Mouse (Mus musculus) MEL (cell line): Measurements from ENCODE around the gene Vps4b. TPM values are rescaled to one million over a fixed set of nuclear protein-coding genes. Genes with fewer than 3 reads are reported as not detected.

Source experiments
- DNase-seq: peaks from one replicate; pipeline ENCODE4 v3.0.0; 2011; ENCODE audit warnings: low read depth, low spot score
- H3K27ac ChIP-seq: 2 replicates; pipeline ENCODE4 v1.5.1; 2012; ENCODE audit warnings: low read depth, mild to moderate bottlenecking, control low read depth, low read length, moderate library complexity; ENCODE audit not compliant: control insufficient read depth
- H3K27me3 ChIP-seq, 2 experiments: fragments of 150-350 bp in 1 of 2; sonication (generic) in 1 of 2; 2 replicates each; pipeline ENCODE4 v1.6.1; 2012; ENCODE audit warnings: low read length in 2 of 2, mild to moderate bottlenecking in 2 of 2, improper control_type of control experiment in 1 of 2, moderate library complexity in 1 of 2; ENCODE audit not compliant: insufficient read depth in 2 of 2, control insufficient read depth in 1 of 2
- H3K36me3 ChIP-seq, 2 experiments: 2 replicates each; pipeline ENCODE4 v1.6.1; 2012 to 2014; ENCODE audit warnings: low read length in 2 of 2, improper control_type of control experiment in 1 of 2, inconsistent platforms in 1 of 2, mild to moderate bottlenecking in 1 of 2; ENCODE audit not compliant: insufficient read depth in 2 of 2, control insufficient read depth in 1 of 2
- H3K4me1 ChIP-seq, 2 experiments: fragments of 150-350 bp in 1 of 2; sonication (generic) in 1 of 2; 2 replicates each; pipeline ENCODE4 v1.6.1; 2012; ENCODE audit warnings: low read length in 2 of 2, improper control_type of control experiment in 1 of 2, mild to moderate bottlenecking in 1 of 2; ENCODE audit not compliant: insufficient read depth in 2 of 2, control insufficient read depth in 1 of 2
- H3K4me3 ChIP-seq, 2 experiments: fragments of 150-350 bp in 1 of 2; sonication (generic) in 1 of 2; 2 replicates each; pipeline ENCODE4 v1.5.1; 2012; ENCODE audit warnings: low read depth in 2 of 2, low read length in 2 of 2, mild to moderate bottlenecking in 2 of 2, moderate library complexity in 2 of 2, control low read depth in 1 of 2, improper control_type of control experiment in 1 of 2; ENCODE audit not compliant: control insufficient read depth in 1 of 2, insufficient read depth in 1 of 2
- H3K79me2 ChIP-seq: 2 replicates; pipeline ENCODE4 v1.6.1; 2012; ENCODE audit warnings: mild to moderate bottlenecking, low read length, moderate library complexity; ENCODE audit not compliant: control insufficient read depth, poor library complexity, insufficient read depth
- H3K9ac ChIP-seq: 2 replicates; pipeline ENCODE4 v1.6.1; 2012; ENCODE audit warnings: low read depth, mild to moderate bottlenecking, control low read depth, low read length, moderate library complexity; ENCODE audit not compliant: control insufficient read depth, poor library complexity, severe bottlenecking
- H3K9me3 ChIP-seq: fragments of 150-350 bp; sonication (generic); replicated peaks from 2 replicates; pipeline ENCODE4 v1.6.1; 2012; ENCODE audit warnings: mild to moderate bottlenecking, low read length, improper control_type of control experiment, moderate library complexity; ENCODE audit not compliant: insufficient read depth
- BHLHE40 ChIP-seq: IDR thresholded peaks from 2 replicates; pipeline ENCODE4 v1.6.1; 2012; ENCODE audit warnings: low read depth, mild to moderate bottlenecking, inconsistent platforms, low read length, improper control_type of control experiment, borderline replicate concordance
- CHD1 ChIP-seq: IDR thresholded peaks from 2 replicates; pipeline ENCODE4 v1.6.1; 2012; ENCODE audit warnings: low read depth, mild to moderate bottlenecking, inconsistent platforms, low read length, improper control_type of control experiment
- CHD2 ChIP-seq: IDR thresholded peaks from 2 replicates; pipeline ENCODE4 v1.6.1; 2011; ENCODE audit warnings: low read length, improper control_type of control experiment
- CTCF ChIP-seq, 3 experiments: IDR thresholded peaks in 2 of 3; conservative IDR thresholded peaks in 1 of 3; 2 replicates each; pipeline ENCODE4 v1.5.1; 2011 to 2012; ENCODE audit warnings: low read length in 3 of 3, low read depth in 2 of 3, mild to moderate bottlenecking in 2 of 3, improper control_type of control experiment in 1 of 3, inconsistent platforms in 1 of 3, mixed read lengths in 1 of 3, moderate library complexity in 1 of 3; ENCODE audit not compliant: control insufficient read depth in 1 of 3, insufficient read depth in 1 of 3, poor library complexity in 1 of 3, severe bottlenecking in 1 of 3
- E2F4 ChIP-seq: IDR thresholded peaks from 2 replicates; pipeline ENCODE4 v1.6.1; 2011; ENCODE audit warnings: low read depth, low read length, improper control_type of control experiment, borderline replicate concordance
- ELF1 ChIP-seq: IDR thresholded peaks from 2 replicates; pipeline ENCODE4 v1.6.1; 2014; ENCODE audit warnings: low read depth, mild to moderate bottlenecking, inconsistent platforms, low read length, improper control_type of control experiment, moderate library complexity
- EP300 ChIP-seq, 2 experiments: IDR thresholded peaks; 2 replicates each; pipeline ENCODE4 v1.6.1; 2011; ENCODE audit warnings: improper control_type of control experiment in 2 of 2, low read length in 2 of 2, low read depth in 1 of 2, mild to moderate bottlenecking in 1 of 2
- ETS1 ChIP-seq: IDR thresholded peaks from 2 replicates; pipeline ENCODE4 v1.6.1; 2012; ENCODE audit warnings: low read depth, mild to moderate bottlenecking, inconsistent platforms, low read length, improper control_type of control experiment, moderate library complexity
- GABPA ChIP-seq: IDR thresholded peaks from 2 replicates; pipeline ENCODE4 v1.6.1; 2012; ENCODE audit warnings: low read depth, mild to moderate bottlenecking, inconsistent platforms, low read length, improper control_type of control experiment, moderate library complexity
- GATA1 ChIP-seq: IDR thresholded peaks from 2 replicates; pipeline ENCODE4 v1.6.1; 2011; ENCODE audit warnings: low read depth, low read length, improper control_type of control experiment
- HCFC1 ChIP-seq: IDR thresholded peaks from 2 replicates; pipeline ENCODE4 v1.6.1; 2012; ENCODE audit warnings: low read depth, mild to moderate bottlenecking, inconsistent platforms, low read length, improper control_type of control experiment, moderate library complexity
- JUND ChIP-seq: IDR thresholded peaks from 2 replicates; pipeline ENCODE4 v1.6.1; 2011; ENCODE audit warnings: low read depth, mild to moderate bottlenecking, improper control_type of control experiment, low read length
- KAT2A ChIP-seq: conservative IDR thresholded peaks from 2 replicates; pipeline ENCODE4 v1.6.1; 2012; ENCODE audit warnings: low read depth, low read length, improper control_type of control experiment, inconsistent platforms
- MAFK ChIP-seq: IDR thresholded peaks from 2 replicates; pipeline ENCODE4 v1.6.1; 2011; ENCODE audit warnings: low read depth, mild to moderate bottlenecking, low read length, improper control_type of control experiment, borderline replicate concordance
- MAX ChIP-seq: IDR thresholded peaks from 2 replicates; pipeline ENCODE4 v1.6.1; 2011; ENCODE audit warnings: low read length, improper control_type of control experiment
- MAZ ChIP-seq: IDR thresholded peaks from 2 replicates; pipeline ENCODE4 v1.6.1; 2012; ENCODE audit warnings: low read depth, mild to moderate bottlenecking, inconsistent platforms, low read length, improper control_type of control experiment
- MEF2A ChIP-seq: IDR thresholded peaks from 2 replicates; pipeline ENCODE4 v1.6.1; 2014; ENCODE audit warnings: low read depth, mild to moderate bottlenecking, inconsistent platforms, low read length, improper control_type of control experiment; ENCODE audit not compliant: poor library complexity, insufficient replicate concordance, severe bottlenecking; ENCODE audit errors: extremely low read depth
- MXI1 ChIP-seq: IDR thresholded peaks from 2 replicates; pipeline ENCODE4 v1.6.1; 2011; ENCODE audit warnings: mild to moderate bottlenecking, low read depth, low read length, improper control_type of control experiment
- MYC ChIP-seq: IDR thresholded peaks from 2 replicates; pipeline ENCODE4 v1.6.1; 2011; ENCODE audit warnings: low read depth, mild to moderate bottlenecking, low read length, improper control_type of control experiment, moderate library complexity
- NELFE ChIP-seq: IDR thresholded peaks from 2 replicates; pipeline ENCODE4 v1.6.1; 2011; ENCODE audit warnings: low read depth, low read length, improper control_type of control experiment
- POLR2A ChIP-seq, 2 experiments: IDR thresholded peaks; 2 replicates each; pipeline ENCODE4 v1.6.1; 2011 to 2012; ENCODE audit warnings: low read length in 2 of 2, mild to moderate bottlenecking in 2 of 2, control low read depth in 1 of 2, improper control_type of control experiment in 1 of 2, low read depth in 1 of 2, moderate library complexity in 1 of 2; ENCODE audit not compliant: control insufficient read depth in 1 of 2, insufficient read depth in 1 of 2, poor library complexity in 1 of 2
- POLR2AphosphoS2 ChIP-seq: IDR thresholded peaks from 2 replicates; pipeline ENCODE4 v1.6.1; 2011; ENCODE audit warnings: low read length, improper control_type of control experiment
- POLR2AphosphoS5 ChIP-seq: IDR thresholded peaks from 2 replicates; pipeline ENCODE4 v1.6.1; 2012; ENCODE audit warnings: low read depth, borderline replicate concordance, mild to moderate bottlenecking, inconsistent platforms, low read length, moderate library complexity, mixed read lengths
- RAD21 ChIP-seq: IDR thresholded peaks from 2 replicates; pipeline ENCODE4 v1.6.1; 2011; ENCODE audit warnings: mild to moderate bottlenecking, low read depth, low read length, improper control_type of control experiment
- RCOR1 ChIP-seq: IDR thresholded peaks from 2 replicates; pipeline ENCODE4 v1.6.1; 2012; ENCODE audit warnings: low read depth, mild to moderate bottlenecking, inconsistent platforms, low read length, improper control_type of control experiment
- SIN3A ChIP-seq: IDR thresholded peaks from 2 replicates; pipeline ENCODE4 v1.6.1; 2012; ENCODE audit warnings: low read length, improper control_type of control experiment, inconsistent platforms
- SMC3 ChIP-seq: IDR thresholded peaks from 2 replicates; pipeline ENCODE4 v1.6.1; 2011; ENCODE audit warnings: low read depth, low read length, improper control_type of control experiment
- TAL1 ChIP-seq: IDR thresholded peaks from 2 replicates; pipeline ENCODE4 v1.6.1; 2012; ENCODE audit warnings: mild to moderate bottlenecking, inconsistent platforms, low read length, moderate library complexity, mixed read lengths
- TBP ChIP-seq: IDR thresholded peaks from 2 replicates; pipeline ENCODE4 v1.8.0; 2011; ENCODE audit warnings: low read depth, low read length, improper control_type of control experiment
- TCF12 ChIP-seq: IDR thresholded peaks from 2 replicates; pipeline ENCODE4 v1.6.1; 2014; ENCODE audit warnings: low read depth, mild to moderate bottlenecking, inconsistent platforms, low read length, improper control_type of control experiment, moderate library complexity
- UBTF ChIP-seq: IDR thresholded peaks from 2 replicates; pipeline ENCODE4 v1.6.1; 2012; ENCODE audit warnings: low read depth, mild to moderate bottlenecking, inconsistent platforms, low read length, improper control_type of control experiment, moderate library complexity, borderline replicate concordance; ENCODE audit not compliant: insufficient read depth
- USF1 ChIP-seq: IDR thresholded peaks from 2 replicates; pipeline ENCODE4 v1.6.1; 2014; ENCODE audit warnings: low read depth, mild to moderate bottlenecking, inconsistent platforms, low read length, improper control_type of control experiment, moderate library complexity
- USF2 ChIP-seq, 2 experiments: IDR thresholded peaks; 2 replicates each; pipeline ENCODE4 v1.6.1; 2011 to 2012; ENCODE audit warnings: improper control_type of control experiment in 2 of 2, low read length in 2 of 2, borderline replicate concordance in 1 of 2, inconsistent platforms in 1 of 2, low read depth in 1 of 2, mild to moderate bottlenecking in 1 of 2; ENCODE audit not compliant: insufficient read depth in 1 of 2
- ZC3H11A ChIP-seq: IDR thresholded peaks from 2 replicates; pipeline ENCODE4 v1.6.1; 2012; ENCODE audit warnings: low read depth, mild to moderate bottlenecking, inconsistent platforms, low read length, improper control_type of control experiment
- ZKSCAN1 ChIP-seq: IDR thresholded peaks from 2 replicates; pipeline ENCODE4 v1.6.1; 2012; ENCODE audit warnings: low read depth, mild to moderate bottlenecking, inconsistent platforms, low read length, improper control_type of control experiment, moderate library complexity
- ZMIZ1 ChIP-seq: IDR thresholded peaks from 2 replicates; pipeline ENCODE4 v1.6.1; 2012; ENCODE audit warnings: low read depth, mild to moderate bottlenecking, inconsistent platforms, low read length, improper control_type of control experiment, moderate library complexity
- ZNF384 ChIP-seq: IDR thresholded peaks from 2 replicates; pipeline ENCODE4 v1.6.1; 2012; ENCODE audit warnings: low read depth, mild to moderate bottlenecking, inconsistent platforms, low read length, improper control_type of control experiment
- polyA plus RNA-seq, 2 experiments: library from polyadenylated mRNA; stranded (reverse) in 1 of 2; unstranded in 1 of 2; fragments of >175 nt in 1 of 2; fragments of >200 nt in 1 of 2; gene quantifications; 2 replicates each; pipeline versions ENCODE4 v1.2.1 to v1.2.4; 2012; ENCODE audit warnings: low replicate concordance in 2 of 2, low read depth in 1 of 2; ENCODE audit not compliant: insufficient read length in 2 of 2, insufficient read depth in 1 of 2, missing spikeins in 1 of 2
- total RNA-seq: library from RNA; depleted of rRNA; stranded (reverse); fragments of 300-350 nt; gene quantifications from 2 replicates; pipeline ENCODE4 v1.2.3, GENCODE M21; 2012; rRNA removed

Vps4b gene
- 65.3 and 80.4 TPM in 2 replicates for total RNA-seq
- 10 to 100 TPM; 43.9 to 91.1 TPM for polyA plus RNA-seq

- peaks cover 39% of the 10 kb centered on the region for H3K79me2 ChIP-seq
- peak within 1 kb of the TSS; percentile 99 for H3K9ac ChIP-seq
- H3K36me3 ChIP-seq = peaks cover 5 to 49% of the 10 kb centered on the region in 2 experiments
- peaks cover 17 to 20% of the 10 kb centered on the region in 2 experiments for H3K4me1 ChIP-seq
- no peaks in the 10 kb centered on the region for H3K27me3 ChIP-seq
- peak within 1 kb of the TSS; percentile 91 to 99 for H3K4me3 ChIP-seq
- peak within 1 kb of the TSS; percentile 86 for H3K27ac ChIP-seq
- H3K9me3 ChIP-seq = no peaks in the 10 kb centered on the region
- DNase-seq = peak; percentile 100
- TF ChIP-seq GATA1 = no peak; the same call in 1 of the 2 replicates
- no peak for TF ChIP-seq USF2 (IDR thresholded peaks at IDR 0.05; ENCODE audit: borderline replicate concordance in 1 of 2, insufficient read depth in 1 of 2, low read depth in 1 of 2, low read length in 2 of 2)
- peak; percentile 99 for TF ChIP-seq MXI1
- TF ChIP-seq CHD2 = peak; percentile 98
- TF ChIP-seq POLR2A (IDR thresholded peaks at IDR 0.05; ENCODE audit: control insufficient read depth in 1 of 2, insufficient read depth in 1 of 2, low read depth in 1 of 2, low read length in 2 of 2, poor library complexity in 1 of 2) = peak; percentile 87 to 98
- TF ChIP-seq HCFC1 = peak; percentile 97
- TF ChIP-seq RAD21 = no peak
- TF ChIP-seq SMC3 = no peak
- TF ChIP-seq TBP = peak; percentile 98
- no peak for TF ChIP-seq MAZ
- TF ChIP-seq GABPA = no peak
- TF ChIP-seq E2F4 = no peak
- TF ChIP-seq BHLHE40 = no peak
- TF ChIP-seq KAT2A = peak; percentile 90
- TF ChIP-seq UBTF = no peak
- peak; percentile 65; the same call in 1 of the 2 replicates for TF ChIP-seq ETS1
- TF ChIP-seq MYC = peak; percentile 100
- peak; percentile 98 for TF ChIP-seq SIN3A
- no peak for TF ChIP-seq CTCF (IDR thresholded peaks at IDR 0.05 in 2 of 3, conservative IDR thresholded peaks at IDR 0.05 in 1 of 3; ENCODE audit: control insufficient read depth in 1 of 3, insufficient read depth in 1 of 3, low read depth in 2 of 3, low read length in 3 of 3, poor library complexity in 1 of 3, severe bottlenecking in 1 of 3)
- peak; percentile 100 for TF ChIP-seq ELF1
- TF ChIP-seq ZMIZ1 = peak; percentile 97
- TF ChIP-seq ZKSCAN1 = no peak
- TF ChIP-seq POLR2AphosphoS2 = peak; percentile 99
- TF ChIP-seq TAL1 = no peak
- peak; percentile 87 for TF ChIP-seq TCF12
- peak; percentile 53 for TF ChIP-seq USF1
- no peak for TF ChIP-seq ZC3H11A
- no peak for TF ChIP-seq EP300 (IDR thresholded peaks at IDR 0.05; ENCODE audit: low read depth in 1 of 2, low read length in 2 of 2)
- peak; percentile 99 for TF ChIP-seq NELFE
- no peak for TF ChIP-seq RCOR1
- TF ChIP-seq CHD1 = no peak
- TF ChIP-seq MAFK = no peak
- TF ChIP-seq MEF2A = no peak
- TF ChIP-seq POLR2AphosphoS5 = peak; percentile 93; the same call in 1 of the 2 replicates
- TF ChIP-seq ZNF384 = no peak
- peak; percentile 95 for TF ChIP-seq MAX
- TF ChIP-seq JUND = no peak
Measured at GRCm38 (mm10) chr1:106796542-106796924, at the start of gene Vps4b. Gene Vps4b, minus strand, starts transcription at chr1:106796728.
